Mouse (Mus musculus): Measurements from ENCODE around the gene Timm23. TPM values are rescaled to one million over a fixed set of nuclear protein-coding genes. Genes with fewer than 3 reads are reported as not detected.
"Not testable (repeated sequence)": the region's sequence is repeated elsewhere in the genome, so short reads cannot be mapped to it uniquely, and the experiment has no call there.

Gene Timm23
- polyA plus RNA-seq, 2 experiments: 90.5 to 199 TPM

GRCm38 (mm10) chr14:32190627-32191391 is 10.9 kb downstream of the Timm23 start:
- H3K36me3 ChIP-seq (replicated peaks; ENCODE audit: control insufficient read depth, insufficient read depth, low read depth): peaks cover 56% of the 10 kb centered on the region
- no peak overlapping the region for H3K4me2 ChIP-seq (ENCODE audit: low read depth)
- ATAC-seq (ENCODE audit: insufficient read depth) (no peak), DNase-seq (ENCODE audit: low read depth in 3 of 3, low spot score in 3 of 3) (no peak)
- no peaks in the 10 kb centered on the region for H3K9me3 ChIP-seq (ENCODE audit: control insufficient read depth, low read length)
- H3K27ac ChIP-seq: no peak overlapping the region
- H3K27me3 ChIP-seq (ENCODE audit: control insufficient read depth, insufficient read depth, low read length): no peaks in the 10 kb centered on the region
- WGBS (ENCODE audit: insufficient replicate concordance): 78% methylated on average over 6 of the region's 6 CpGs
- no peak overlapping the region for H3K9ac ChIP-seq (replicated peaks)
- TF ChIP-seq CTCF (IDR thresholded peaks at IDR 0.05; ENCODE audit: low read depth) (no peak), EP300 (IDR thresholded peaks at IDR 0.05; ENCODE audit: low read depth) (no peak)
- no peak overlapping the region for H3K4me3 ChIP-seq (ENCODE audit: insufficient read depth in 1 of 2, low read depth in 2 of 2, low read length in 2 of 2)
- H3K4me1 ChIP-seq (replicated peaks; ENCODE audit: control insufficient read depth in 2 of 2, insufficient read depth in 2 of 2, low read length in 1 of 2): no peaks in the 10 kb centered on the region

- H3K4me2 ChIP-seq (ENCODE audit: low read depth): no peak overlapping the region
- ATAC-seq (ENCODE audit: insufficient read depth) (no peak), DNase-seq (ENCODE audit: low read depth in 3 of 3, low spot score in 3 of 3) (no peak)
- no peak for TF ChIP-seq CTCF (IDR thresholded peaks at IDR 0.05; ENCODE audit: low read depth)
- TF ChIP-seq EP300 (IDR thresholded peaks at IDR 0.05; ENCODE audit: low read depth): no peak
- H3K9me3 ChIP-seq (ENCODE audit: control insufficient read depth, low read length): no peaks in the 10 kb centered on the region
- WGBS (ENCODE audit: insufficient replicate concordance): 91% methylated on average over 4 of the region's 4 CpGs
- no peaks in the 10 kb centered on the region for H3K4me1 ChIP-seq (replicated peaks; ENCODE audit: control insufficient read depth in 2 of 2, insufficient read depth in 2 of 2, low read length in 1 of 2)
- H3K4me3 ChIP-seq (ENCODE audit: insufficient read depth in 1 of 2, low read depth in 2 of 2, low read length in 2 of 2): no peak overlapping the region
- no peaks in the 10 kb centered on the region for H3K27me3 ChIP-seq (ENCODE audit: control insufficient read depth, insufficient read depth, low read length)
- no peak overlapping the region for H3K27ac ChIP-seq
- no peak overlapping the region for H3K9ac ChIP-seq (replicated peaks)
- H3K36me3 ChIP-seq (replicated peaks; ENCODE audit: control insufficient read depth, insufficient read depth, low read depth): peaks cover 70% of the 10 kb centered on the region
Observed at GRCm38 (mm10) chr14:32183846-32184245, 17.9 kb downstream of the Timm23 start.

- Histone ChIP-seq H3K27ac (no peak overlapping the region), H3K4me1 (replicated peaks; ENCODE audit: control insufficient read depth in 2 of 2, insufficient read depth in 2 of 2, low read length in 1 of 2) (no peaks in the 10 kb centered on the region)
- DNase-seq (ENCODE audit: low read depth in 3 of 3, low spot score in 3 of 3): no peak
Observed at GRCm38 (mm10) chr14:32180861-32181260, 20.8 kb downstream of the Timm23 start.

DNA sequence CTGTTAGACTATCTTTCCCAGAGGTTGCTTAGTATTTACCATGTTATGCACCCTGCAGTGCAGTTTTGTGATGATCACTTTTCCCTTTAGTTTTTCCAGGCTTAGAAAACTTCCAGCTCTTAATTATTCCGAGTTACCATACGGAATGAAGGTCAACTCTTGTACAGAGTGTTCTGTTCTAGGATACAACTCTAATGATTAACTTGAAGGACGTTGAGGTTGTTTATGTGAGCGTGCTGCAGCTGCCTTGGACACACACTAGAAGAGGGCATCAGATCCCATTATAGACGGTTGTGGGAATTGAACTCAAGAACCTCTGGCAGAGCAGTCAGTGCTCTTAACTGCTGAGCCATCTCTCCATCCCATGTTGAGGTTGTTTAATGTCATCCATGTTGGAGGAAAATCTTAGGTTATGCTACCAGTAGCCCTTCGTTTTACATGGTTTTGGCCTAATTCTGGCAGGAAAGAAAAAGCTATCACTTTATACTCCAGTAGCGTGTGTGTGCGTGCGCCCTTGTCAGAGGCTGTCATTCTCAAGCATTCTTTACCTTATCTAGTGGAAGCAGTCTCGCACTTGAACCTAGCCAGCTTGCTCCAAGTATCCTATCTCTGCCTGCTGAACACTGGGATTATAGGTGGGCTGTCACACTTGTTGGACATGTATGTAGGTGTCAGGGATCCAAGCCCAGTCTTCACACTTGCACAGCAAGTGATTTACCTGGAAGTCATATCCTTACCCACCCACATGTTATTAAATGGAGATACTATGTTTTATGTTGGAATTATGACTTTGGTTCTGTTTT is 22.1 kb downstream of the Timm23 start:
- DNase-seq (ENCODE audit: low read depth in 3 of 3, low spot score in 3 of 3) (no peak), ATAC-seq (ENCODE audit: insufficient read depth) (peak; percentile 29; the same call in 1 of the 2 replicates)
- Histone ChIP-seq H3K9me3 (ENCODE audit: control insufficient read depth, low read length) (no peaks in the 10 kb centered on the region), H3K27me3 (ENCODE audit: control insufficient read depth, insufficient read depth, low read length) (no peaks in the 10 kb centered on the region), H3K4me2 (ENCODE audit: low read depth) (no peak overlapping the region), H3K27ac (no peak overlapping the region), H3K4me1 (replicated peaks; ENCODE audit: control insufficient read depth in 2 of 2, insufficient read depth in 2 of 2, low read length in 1 of 2) (peaks cover 0 to 3% of the 10 kb centered on the region in 2 experiments; a peak in 2 of 4 replicates), H3K9ac (replicated peaks) (no peak overlapping the region), H3K36me3 (replicated peaks; ENCODE audit: control insufficient read depth, insufficient read depth, low read depth) (peaks cover 66% of the 10 kb centered on the region), H3K4me3 (ENCODE audit: insufficient read depth in 1 of 2, low read depth in 2 of 2, low read length in 2 of 2) (no peak overlapping the region)
- 66% methylated on average over 10 of the region's 10 CpGs for WGBS (ENCODE audit: insufficient replicate concordance)
- TF ChIP-seq CTCF (IDR thresholded peaks at IDR 0.05; ENCODE audit: low read depth) (no peak), EP300 (IDR thresholded peaks at IDR 0.05; ENCODE audit: low read depth) (no peak)

More at GRCm38 (mm10) chr14:32180861-32181260, 20.8 kb downstream of the Timm23 start:
- Histone ChIP-seq H3K9me3 (ENCODE audit: control insufficient read depth, low read length) (no peaks in the 10 kb centered on the region), H3K9ac (replicated peaks) (no peak overlapping the region), H3K36me3 (replicated peaks; ENCODE audit: control insufficient read depth, insufficient read depth, low read depth) (peaks cover 60% of the 10 kb centered on the region), H3K4me2 (ENCODE audit: low read depth) (no peak overlapping the region), H3K27me3 (ENCODE audit: control insufficient read depth, insufficient read depth, low read length) (no peaks in the 10 kb centered on the region), H3K4me3 (ENCODE audit: insufficient read depth in 1 of 2, low read depth in 2 of 2, low read length in 2 of 2) (no peak overlapping the region)
- no peak for ATAC-seq (ENCODE audit: insufficient read depth)
- TF ChIP-seq EP300 (IDR thresholded peaks at IDR 0.05; ENCODE audit: low read depth) (no peak), CTCF (IDR thresholded peaks at IDR 0.05; ENCODE audit: low read depth) (no peak)
- WGBS (ENCODE audit: insufficient replicate concordance): 75% methylated on average over 6 of the region's 6 CpGs

DNA sequence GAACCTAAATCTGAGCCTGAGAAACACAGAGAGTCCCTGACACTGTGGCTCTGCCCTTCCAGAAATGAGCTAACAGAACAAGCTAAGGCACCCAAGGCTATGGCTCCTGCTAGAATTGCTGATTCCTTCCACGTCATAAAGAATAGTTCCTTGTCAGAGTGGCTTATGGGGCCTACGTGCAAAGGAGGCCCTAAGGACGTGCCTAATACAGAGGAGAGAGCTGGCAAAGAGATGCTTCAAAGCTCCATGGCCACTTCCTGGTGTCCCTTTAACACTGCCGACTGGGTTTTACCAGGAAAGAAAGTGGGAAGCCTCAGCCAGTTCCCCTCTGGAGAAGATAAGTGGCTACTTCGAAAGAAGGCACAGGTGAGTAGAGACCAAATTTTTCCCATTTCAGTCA is 25.1 kb downstream of the Timm23 start:
- WGBS (ENCODE audit: insufficient replicate concordance): 80% methylated on average over 4 of the region's 5 CpGs
- peaks cover 70% of the 10 kb centered on the region for H3K36me3 ChIP-seq (replicated peaks; ENCODE audit: control insufficient read depth, insufficient read depth, low read depth)
- DNase-seq (ENCODE audit: low read depth in 3 of 3, low spot score in 3 of 3); H3K4me1 ChIP-seq (replicated peaks; ENCODE audit: control insufficient read depth in 2 of 2, insufficient read depth in 2 of 2, low read length in 1 of 2); H3K4me2 ChIP-seq (ENCODE audit: low read depth); H3K27me3 ChIP-seq (ENCODE audit: control insufficient read depth, insufficient read depth, low read length); ATAC-seq (ENCODE audit: insufficient read depth); H3K9me3 ChIP-seq (ENCODE audit: control insufficient read depth, low read length); H3K27ac ChIP-seq; H3K9ac ChIP-seq (replicated peaks); H3K4me3 ChIP-seq (ENCODE audit: insufficient read depth in 1 of 2, low read depth in 2 of 2, low read length in 2 of 2): not testable (repeated sequence)
